In genomic region chr8:106612047-106612446, GRCm38 (mm10) we compare ENCODE assay signal across 13 mouse cellular contexts. TPM values are rescaled to one million over a fixed set of nuclear protein-coding genes. Genes with fewer than 3 reads are reported as not detected.
A peak's percentile ranks its signal among the peaks of the same experiment; 100 is the strongest.
DNase-seq lines count a peak whose midpoint lies in the region; ATAC-seq and TF ChIP-seq lines count a peak whose summit lies in the region.
"Had no signal": no experiment of that assay in that cellular context is flagged by ENCODE, and none has a peak within 500 bp of the region (broad histone marks: within the 10 kb centered on the region; RNA-seq: fewer than 3 reads in every experiment).

No protein-coding gene starts in this region.

- peaks cover 58% of the 10 kb centered on the region for H3K4me1 ChIP-seq in lung, embryonic 15.5 days
- peaks cover 18% of the 10 kb centered on the region for H3K4me1 ChIP-seq in liver, postnatal 0 days (ENCODE audit: insufficient read depth)
- H3K4me1 ChIP-seq in stomach, embryonic 16.5 days (ENCODE audit: control insufficient read depth, insufficient read depth, low read length) = peaks cover 30% of the 10 kb centered on the region
- no peaks in the 10 kb centered on the region for H3K4me1 ChIP-seq in neural tube, embryonic 15.5 days
- H3K4me1 ChIP-seq: heart, embryonic 15.5 days; hindbrain, embryonic 13.5 days had no signal

- no peak overlapping the region for H3K4me3 ChIP-seq in lung, embryonic 15.5 days
- no peak overlapping the region for H3K4me3 ChIP-seq in liver, postnatal 0 days (ENCODE audit: low read depth, low read length)
- no peak overlapping the region for H3K4me3 ChIP-seq in stomach, embryonic 16.5 days (replicated peaks; ENCODE audit: low read length)
- H3K4me3 ChIP-seq in neural tube, embryonic 15.5 days (replicated peaks) = no peak overlapping the region
- H3K4me3 ChIP-seq: heart, embryonic 15.5 days; hindbrain, embryonic 13.5 days had no signal

- no peak overlapping the region for H3K4me2 ChIP-seq in lung, embryonic 15.5 days
- H3K4me2 ChIP-seq in liver, postnatal 0 days (ENCODE audit: low read depth, low read length) = no peak overlapping the region
- peak overlapping the region; percentile 22; the same call in 1 of the 2 replicates for H3K4me2 ChIP-seq in stomach, embryonic 16.5 days (ENCODE audit: low read depth, low read length)
- no peak overlapping the region for H3K4me2 ChIP-seq in neural tube, embryonic 15.5 days
- H3K4me2 ChIP-seq: heart, embryonic 15.5 days; hindbrain, embryonic 13.5 days had no signal

- no peak for TF ChIP-seq CTCF in liver, postnatal 0 days (IDR thresholded peaks at IDR 0.05; ENCODE audit: low read depth)

- WGBS in lung, embryonic 15.5 days = 43% methylated on average over 3 of the region's 3 CpGs
- 27% methylated on average over 3 of the region's 3 CpGs for WGBS in liver, postnatal 0 days (ENCODE audit: insufficient replicate concordance)
- WGBS in stomach, embryonic 16.5 days = 51% methylated on average over 3 of the region's 3 CpGs
- WGBS in neural tube, embryonic 15.5 days = 77% methylated on average over 3 of the region's 3 CpGs

- intact Hi-C loops in gastrocnemius, postnatal 36 days (cut with DNase I) = no loop called here

- H3K27ac ChIP-seq in lung, embryonic 15.5 days = peak overlapping the region; percentile 86
- peak overlapping the region; percentile 61; the same call in 1 of the 2 replicates for H3K27ac ChIP-seq in liver, postnatal 0 days (ENCODE audit: low read depth)
- peak overlapping the region; percentile 94 for H3K27ac ChIP-seq in stomach, embryonic 16.5 days (ENCODE audit: low read length)
- H3K27ac ChIP-seq in neural tube, embryonic 15.5 days (replicated peaks) = no peak overlapping the region
- H3K27ac ChIP-seq: heart, embryonic 15.5 days; hindbrain, embryonic 13.5 days had no signal

- ATAC-seq in lung, embryonic 15.5 days (ENCODE audit: borderline replicate concordance, extremely low read depth, low FRiP score, low TSS enrichment) = no peak
- no peak for ATAC-seq in liver, postnatal 0 days
- ATAC-seq in stomach, embryonic 16.5 days (ENCODE audit: insufficient read depth, low FRiP score) = no peak
- ATAC-seq in neural tube, embryonic 15.5 days (ENCODE audit: low FRiP score) = no peak

- H3K9me3 ChIP-seq in lung, embryonic 15.5 days = no peaks in the 10 kb centered on the region
- no peaks in the 10 kb centered on the region for H3K9me3 ChIP-seq in liver, postnatal 0 days (ENCODE audit: low read length)
- no peaks in the 10 kb centered on the region for H3K9me3 ChIP-seq in stomach, embryonic 16.5 days (replicated peaks; ENCODE audit: control insufficient read depth, low read length)
- no peaks in the 10 kb centered on the region for H3K9me3 ChIP-seq in neural tube, embryonic 15.5 days (replicated peaks)
- H3K9me3 ChIP-seq: heart, embryonic 15.5 days; hindbrain, embryonic 13.5 days had no signal

- no peaks in the 10 kb centered on the region for H3K27me3 ChIP-seq in lung, embryonic 15.5 days
- no peaks in the 10 kb centered on the region for H3K27me3 ChIP-seq in liver, postnatal 0 days (ENCODE audit: insufficient read depth, low read length)
- H3K27me3 ChIP-seq in stomach, embryonic 16.5 days (ENCODE audit: control insufficient read depth, insufficient read depth, low read length) = no peaks in the 10 kb centered on the region
- H3K27me3 ChIP-seq in neural tube, embryonic 15.5 days (replicated peaks) = peaks cover 3% of the 10 kb centered on the region; the same call in 1 of the 2 replicates

- H3K9ac ChIP-seq in lung, embryonic 15.5 days = no peak overlapping the region
- no peak overlapping the region for H3K9ac ChIP-seq in liver, postnatal 0 days (replicated peaks)
- H3K9ac ChIP-seq in stomach, embryonic 16.5 days (ENCODE audit: low read length) = peak overlapping the region; percentile 39; the same call in 1 of the 2 replicates
- no peak overlapping the region for H3K9ac ChIP-seq in neural tube, embryonic 15.5 days (replicated peaks)
- H3K9ac ChIP-seq: heart, embryonic 15.5 days; hindbrain, embryonic 13.5 days had no signal

- no peak for DNase-seq in lung, postnatal 14 days
- peak; percentile 36 for DNase-seq in NIH3T3 (ENCODE audit: low read depth)
- DNase-seq in liver, postnatal 0 days = no peak
- no peak for DNase-seq in natural killer cell, adult 2 months (ENCODE audit: low spot score in 2 of 2)
- DNase-seq in gastrocnemius, postnatal 36 days = no peak
- DNase-seq: adrenal gland, postnatal 14 days; cerebellum, postnatal 10 days; kidney, adult 9 months had no signal

- no peak for TF ChIP-seq EP300 in liver, postnatal 0 days (IDR thresholded peaks at IDR 0.05; ENCODE audit: low read depth)

- no peaks in the 10 kb centered on the region for H3K36me3 ChIP-seq in lung, embryonic 15.5 days
- H3K36me3 ChIP-seq in liver, postnatal 0 days (replicated peaks; ENCODE audit: insufficient read depth, low read length) = no peaks in the 10 kb centered on the region
- no peaks in the 10 kb centered on the region; the same call in 1 of the 2 replicates for H3K36me3 ChIP-seq in stomach, embryonic 16.5 days (ENCODE audit: control insufficient read depth, insufficient read depth, low read length)
- H3K36me3 ChIP-seq in neural tube, embryonic 15.5 days = no peaks in the 10 kb centered on the region
- H3K36me3 ChIP-seq: heart, embryonic 15.5 days; hindbrain, embryonic 13.5 days had no signal

RNA-seq across cellular contexts. Expression of gene Cdh1, which starts 8.9 kb away (rescaled TPM):
- 106 and 117 TPM in 2 replicates for polyA plus RNA-seq in lung, embryonic 15.5 days (2015; fragmentation: Nextera tagmentation; extraction: Ambion mirVana)
- polyA plus RNA-seq in liver, postnatal 0 days (2015; fragmentation: Nextera tagmentation; extraction: Ambion mirVana) = 25.0 and 28.8 TPM in 2 replicates
- 215 and 267 TPM in 2 replicates for polyA plus RNA-seq in stomach, embryonic 16.5 days (2015; fragmentation: Nextera tagmentation; extraction: Ambion mirVana)
- under 1 TPM; 0.18 to 0.37 TPM for total RNA-seq in gastrocnemius, postnatal 36 days (2021)
- 1.9 and 21.6 TPM in 2 replicates for polyA plus RNA-seq in neural tube, embryonic 15.5 days (2015; fragmentation: Nextera tagmentation; extraction: Ambion mirVana)

RNA-seq across cellular contexts. Expression of gene Gm10073, which starts 38.8 kb away (rescaled TPM):
- 8.3 and 9.0 TPM in 2 replicates for polyA plus RNA-seq in lung, embryonic 15.5 days (2015; fragmentation: Nextera tagmentation; extraction: Ambion mirVana)
- polyA plus RNA-seq in liver, postnatal 0 days (2015; fragmentation: Nextera tagmentation; extraction: Ambion mirVana) = 7.2 and 7.3 TPM in 2 replicates
- 13.4 and 26.5 TPM in 2 replicates for polyA plus RNA-seq in stomach, embryonic 16.5 days (2015; fragmentation: Nextera tagmentation; extraction: Ambion mirVana)
- total RNA-seq in gastrocnemius, postnatal 36 days (2021) = 10 to 100 TPM; 77.3 to 89.2 TPM
- polyA plus RNA-seq in neural tube, embryonic 15.5 days (2015; fragmentation: Nextera tagmentation; extraction: Ambion mirVana) = 9.4 and 11.1 TPM in 2 replicates
